Comparison of ENCODE assay signal across 11 mouse cellular contexts in the genomic region with DNA sequence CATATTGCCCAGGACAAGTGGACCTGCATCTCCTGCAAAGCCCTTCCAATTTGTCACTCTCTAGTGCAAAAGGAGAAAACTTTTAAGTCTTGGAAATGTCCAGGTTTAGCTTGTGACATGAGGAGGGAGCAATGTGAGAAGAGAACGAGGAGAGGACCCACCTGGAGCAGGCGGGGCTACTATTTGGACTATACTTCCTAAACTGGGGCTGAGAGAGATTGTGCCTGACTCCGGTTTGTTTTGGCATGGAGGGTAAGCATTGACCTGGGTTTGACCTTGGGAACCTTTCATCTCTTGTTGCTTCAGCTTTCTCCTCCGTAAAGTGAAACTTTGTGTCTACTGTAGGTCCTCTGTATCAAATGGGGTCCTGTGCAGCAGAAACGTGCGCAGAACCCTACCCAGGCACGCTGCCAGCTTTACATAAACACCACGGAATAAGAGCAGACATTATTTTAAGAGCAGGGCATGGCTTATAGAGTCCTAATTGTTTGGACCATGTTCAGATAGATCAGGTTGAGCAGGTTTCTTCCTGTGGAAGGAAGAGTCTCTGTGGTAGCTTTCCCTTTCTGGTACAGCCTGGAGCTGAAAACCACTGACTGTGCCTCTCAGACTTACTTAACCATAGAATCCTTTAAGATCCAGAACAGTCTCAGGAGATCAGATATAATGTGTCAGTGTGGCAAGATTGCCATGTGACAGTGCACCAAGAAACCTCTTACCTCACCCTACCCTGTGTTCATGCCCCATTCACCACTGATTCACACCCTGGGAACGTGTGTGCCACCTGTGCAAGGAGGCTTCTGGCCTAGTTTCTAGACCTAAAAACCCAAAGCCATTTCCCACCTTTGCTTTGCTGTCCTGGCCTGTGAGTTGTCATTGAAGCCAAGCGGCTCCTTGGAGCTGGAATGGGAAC.
A peak's percentile ranks its signal among the peaks of the same experiment; 100 is the strongest.
DNase-seq lines count a peak whose midpoint lies in the region; ATAC-seq and TF ChIP-seq lines count a peak whose summit lies in the region.
"Had no signal": no experiment of that assay in that cellular context is flagged by ENCODE, and none has a peak within 500 bp of the region (broad histone marks: within the 10 kb centered on the region; RNA-seq: fewer than 3 reads in every experiment).

No protein-coding gene starts in this region.

- intact Hi-C loops in left cerebral cortex, postnatal 36 days (cut with DNase I): no loop called here

- 70% methylated on average over 10 of the region's 10 CpGs for WGBS in hindbrain, embryonic 12.5 days
- 71% methylated on average over 10 of the region's 10 CpGs for WGBS in hindbrain, embryonic 16.5 days
- 80% methylated on average over 10 of the region's 10 CpGs for WGBS in midbrain, embryonic 16.5 days
- 84% methylated on average over 10 of the region's 10 CpGs for WGBS in midbrain, postnatal 0 days
- 66% methylated on average over 10 of the region's 10 CpGs for WGBS in limb, embryonic 10.5 days

- no peaks in the 10 kb centered on the region for H3K27me3 ChIP-seq in hindbrain, embryonic 12.5 days
- no peaks in the 10 kb centered on the region for H3K27me3 ChIP-seq in hindbrain, embryonic 16.5 days (replicated peaks; ENCODE audit: control insufficient read depth, insufficient read depth, low read length)
- H3K27me3 ChIP-seq in midbrain, embryonic 16.5 days (ENCODE audit: control insufficient read depth, insufficient read depth, low read depth, low read length): no peaks in the 10 kb centered on the region
- H3K27me3 ChIP-seq in midbrain, postnatal 0 days (ENCODE audit: insufficient read depth, low read length): no peaks in the 10 kb centered on the region
- no peaks in the 10 kb centered on the region for H3K27me3 ChIP-seq in limb, embryonic 10.5 days (ENCODE audit: low read depth, poor library complexity, severe bottlenecking)

- no peak overlapping the region for H3K4me3 ChIP-seq in hindbrain, embryonic 12.5 days
- no peak overlapping the region for H3K4me3 ChIP-seq in hindbrain, embryonic 16.5 days (ENCODE audit: low read length)
- no peak overlapping the region for H3K4me3 ChIP-seq in midbrain, embryonic 16.5 days (ENCODE audit: low read depth, low read length)
- H3K4me3 ChIP-seq in midbrain, postnatal 0 days (ENCODE audit: low read depth, low read length): no peak overlapping the region
- no peak overlapping the region for H3K4me3 ChIP-seq in limb, embryonic 10.5 days

- ATAC-seq in hindbrain, embryonic 12.5 days (ENCODE audit: low FRiP score): no peak
- no peak for ATAC-seq in hindbrain, embryonic 16.5 days
- no peak for ATAC-seq in midbrain, embryonic 16.5 days
- no peak for ATAC-seq in midbrain, postnatal 0 days (ENCODE audit: low FRiP score)
- ATAC-seq: activated CD4-positive, CD25-positive, alpha-beta regulatory T cell, adult 4 months; forebrain, embryonic 14.5 days had no signal

- TF ChIP-seq CTCF in midbrain, postnatal 0 days (IDR thresholded peaks at IDR 0.05): no peak

- no peaks in the 10 kb centered on the region for H3K36me3 ChIP-seq in hindbrain, embryonic 12.5 days
- no peaks in the 10 kb centered on the region for H3K36me3 ChIP-seq in hindbrain, embryonic 16.5 days (ENCODE audit: control insufficient read depth, insufficient read depth, low read length)
- no peaks in the 10 kb centered on the region for H3K36me3 ChIP-seq in midbrain, embryonic 16.5 days (ENCODE audit: control insufficient read depth, insufficient read depth, low read length)
- no peaks in the 10 kb centered on the region for H3K36me3 ChIP-seq in midbrain, postnatal 0 days (ENCODE audit: insufficient read depth, low read length)
- peaks cover 3% of the 10 kb centered on the region; the same call in 1 of the 2 replicates for H3K36me3 ChIP-seq in limb, embryonic 10.5 days

- H3K4me1 ChIP-seq in hindbrain, embryonic 12.5 days: peaks cover 7% of the 10 kb centered on the region; the same call in 1 of the 2 replicates
- H3K4me1 ChIP-seq in hindbrain, embryonic 16.5 days (ENCODE audit: control insufficient read depth, insufficient read depth, low read depth, low read length): no peaks in the 10 kb centered on the region
- peaks cover 4% of the 10 kb centered on the region for H3K4me1 ChIP-seq in midbrain, embryonic 16.5 days (ENCODE audit: control insufficient read depth, insufficient read depth, low read length)
- no peaks in the 10 kb centered on the region for H3K4me1 ChIP-seq in midbrain, postnatal 0 days (ENCODE audit: insufficient read depth, low read length)
- H3K4me1 ChIP-seq in limb, embryonic 10.5 days: peaks cover 62% of the 10 kb centered on the region

- H3K27ac ChIP-seq in hindbrain, embryonic 12.5 days: 0 out of 2 replicates have a peak overlapping the region, but pooled peaks have one; percentile 23
- H3K27ac ChIP-seq in hindbrain, embryonic 16.5 days (ENCODE audit: low read depth, low read length): no peak overlapping the region
- H3K27ac ChIP-seq in midbrain, embryonic 16.5 days (ENCODE audit: low read length): peak overlapping the region; percentile 28; the same call in 1 of the 2 replicates
- no peak overlapping the region for H3K27ac ChIP-seq in midbrain, postnatal 0 days (ENCODE audit: low read depth, low read length)
- H3K27ac ChIP-seq in limb, embryonic 10.5 days: peak overlapping the region; percentile 32; the same call in 1 of the 2 replicates

- DNase-seq in midbrain, postnatal 0 days (ENCODE audit: low spot score): no peak
- no peak for DNase-seq in limb, embryonic 10.5 days (ENCODE audit: low spot score)
- no peak for DNase-seq in left cerebral cortex, postnatal 36 days (ENCODE audit: low spot score in 2 of 2)
- DNase-seq in retina, embryonic 14.5 days (ENCODE audit: low spot score): no peak
- DNase-seq: kidney, postnatal 14 days; thymus, adult 18-20 months had no signal

- no peaks in the 10 kb centered on the region for H3K9me3 ChIP-seq in hindbrain, embryonic 12.5 days (replicated peaks)
- no peaks in the 10 kb centered on the region for H3K9me3 ChIP-seq in hindbrain, embryonic 16.5 days (ENCODE audit: control insufficient read depth, low read length)
- H3K9me3 ChIP-seq in midbrain, embryonic 16.5 days (replicated peaks; ENCODE audit: control insufficient read depth, low read length, poor library complexity, severe bottlenecking): no peaks in the 10 kb centered on the region
- no peaks in the 10 kb centered on the region for H3K9me3 ChIP-seq in midbrain, postnatal 0 days (ENCODE audit: low read length)
- no peaks in the 10 kb centered on the region for H3K9me3 ChIP-seq in limb, embryonic 10.5 days (replicated peaks)

- no peak overlapping the region for H3K9ac ChIP-seq in hindbrain, embryonic 12.5 days
- no peak overlapping the region for H3K9ac ChIP-seq in hindbrain, embryonic 16.5 days (ENCODE audit: low read depth, low read length)
- H3K9ac ChIP-seq in midbrain, embryonic 16.5 days (ENCODE audit: low read depth, low read length): no peak overlapping the region
- H3K9ac ChIP-seq in midbrain, postnatal 0 days (replicated peaks; ENCODE audit: low read length, poor library complexity, severe bottlenecking): no peak overlapping the region

- H3K4me2 ChIP-seq in hindbrain, embryonic 12.5 days (replicated peaks): no peak overlapping the region
- no peak overlapping the region for H3K4me2 ChIP-seq in hindbrain, embryonic 16.5 days (ENCODE audit: low read length)
- H3K4me2 ChIP-seq in midbrain, embryonic 16.5 days (ENCODE audit: low read length): no peak overlapping the region
- no peak overlapping the region for H3K4me2 ChIP-seq in midbrain, postnatal 0 days (ENCODE audit: low read depth, low read length, poor library complexity, severe bottlenecking)

Comparison
In these comparisons a context has a peak if more than half of its experiments do, and no peak if none do; other contexts are left out.
1. H3K27ac ChIP-seq: peak in hindbrain, embryonic 12.5 days (single experiment), midbrain, embryonic 16.5 days (single experiment) and limb, embryonic 10.5 days (single experiment); none in hindbrain, embryonic 16.5 days (single experiment) and midbrain, postnatal 0 days (single experiment).